Mouse (Mus musculus) urinary bladder, adult 18-20 months (tissue): ENCODE data around the gene Snx15.
A peak's percentile ranks its signal among the peaks of the same experiment; 100 is the strongest.
"Not testable (repeated sequence)": the region's sequence is repeated elsewhere in the genome, so short reads cannot be mapped to it uniquely, and the experiment has no call there.

Experiments used
- DNase-seq, 2 experiments: peaks; one replicate each; pipeline ENCODE4 v3.0.0; 2022; ENCODE audit warnings: low spot score in 2 of 2, mixed read lengths in 2 of 2

The Snx15 gene

DNA sequence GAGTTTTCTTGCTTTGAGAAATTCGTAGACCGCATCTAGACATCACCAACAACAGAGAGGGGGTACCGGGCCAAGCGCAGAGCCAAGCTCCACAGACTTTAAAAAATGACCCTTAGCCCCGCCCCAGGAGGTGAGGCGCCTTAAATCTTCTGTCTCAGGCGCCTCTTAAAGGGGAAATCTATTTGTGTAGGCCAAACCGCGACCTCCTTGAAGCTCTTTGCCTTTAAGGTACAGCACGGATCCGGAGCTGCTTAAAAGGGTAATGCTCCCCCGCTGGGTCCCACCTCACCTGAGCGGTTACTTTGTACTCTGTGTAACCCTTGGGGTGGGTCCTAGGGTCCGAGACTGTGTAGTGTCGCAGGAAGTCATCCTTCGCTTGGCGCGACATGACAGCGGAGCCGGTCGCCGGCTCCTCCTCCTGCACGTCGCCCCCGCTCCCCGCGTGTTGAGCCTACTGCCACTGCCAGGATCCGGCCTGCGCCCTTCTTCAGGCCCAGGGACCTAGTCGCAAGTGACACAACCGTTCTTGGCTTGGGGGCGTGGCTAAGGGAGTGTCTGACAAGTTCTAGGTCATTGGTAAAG lies at the start of gene Snx15:
Gene Snx15 (minus strand): TSS at position 545 of the 582 bp plus-strand sequence.
- peak; percentile 92 to 93 for DNase-seq

DNA sequence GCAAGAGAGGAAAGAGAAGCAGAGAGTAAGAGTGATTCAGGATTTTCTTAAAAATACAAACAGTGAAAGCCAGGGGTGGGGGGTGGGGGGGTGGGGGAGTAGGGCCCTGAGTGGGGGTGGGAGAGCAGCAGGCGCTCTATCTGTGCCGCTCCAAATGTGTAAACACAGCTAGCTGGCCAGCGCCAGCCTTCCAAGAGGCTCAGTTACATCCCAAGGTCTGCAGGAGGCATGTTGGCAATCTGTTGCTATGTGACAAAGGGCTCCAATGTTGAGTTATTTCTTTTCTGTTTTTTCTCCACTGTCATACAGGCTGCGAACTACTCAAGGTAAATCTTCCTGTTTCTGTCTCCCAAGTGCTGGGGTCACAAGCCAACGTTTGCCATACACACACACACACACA lies 46.7 kb upstream of the Snx15 start:
- DNase-seq = no peak

GRCm38 (mm10) chr19:6171215-6171614 lies 43.1 kb upstream of the Snx15 start:
- DNase-seq = peak in 1 of 2 experiments; percentile 22

GRCm38 (mm10) chr19:6166750-6167149 lies 38.6 kb upstream of the Snx15 start:
- DNase-seq = no peak

GRCm38 (mm10) chr19:6163872-6164547 lies 35.9 kb upstream of the Snx15 start:
- peak in 1 of 2 experiments; percentile 43 for DNase-seq

DNA sequence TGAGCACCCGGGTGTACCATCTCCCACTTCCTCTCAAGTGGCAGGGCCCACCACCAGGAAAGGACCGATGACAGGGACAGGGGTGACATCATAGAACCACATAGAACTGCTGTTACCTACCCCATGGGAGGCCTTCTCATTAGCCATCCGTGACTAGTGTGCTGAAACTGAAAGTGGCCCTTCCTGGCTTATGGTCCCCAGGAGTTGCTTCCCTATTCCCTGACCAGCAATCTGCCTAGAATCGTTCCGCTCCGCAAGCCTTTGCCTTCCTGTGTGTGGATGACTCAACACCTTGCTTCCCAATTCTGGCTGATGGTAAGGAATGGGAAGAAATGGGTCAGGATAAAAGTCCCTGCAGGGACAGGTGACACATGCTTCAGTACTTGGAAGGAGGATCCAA lies 29.1 kb upstream of the Snx15 start:
- DNase-seq = no peak

DNA sequence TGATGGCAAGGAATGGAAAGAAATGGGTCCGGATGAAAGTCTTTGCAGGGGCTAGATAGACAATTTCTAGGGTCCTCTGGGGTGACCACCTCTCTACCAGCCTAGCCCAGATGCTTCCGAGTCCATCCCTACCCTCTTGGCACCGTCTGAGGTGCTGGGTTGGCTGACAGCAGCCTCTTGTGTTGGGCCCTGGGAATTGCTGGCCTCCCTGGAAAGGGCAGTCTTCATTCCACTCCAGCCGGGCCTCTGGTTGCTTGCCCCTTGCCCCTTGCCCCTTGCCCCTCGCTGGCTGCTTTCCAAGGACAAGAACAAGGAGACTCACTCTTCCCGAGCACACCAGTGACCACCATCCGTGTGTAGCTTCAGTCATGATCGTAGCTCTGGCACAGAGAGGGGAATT lies 28.3 kb upstream of the Snx15 start:
- no peak for DNase-seq

GRCm38 (mm10) chr19:6155174-6155573 lies 27.1 kb upstream of the Snx15 start:
- DNase-seq = no peak

DNA sequence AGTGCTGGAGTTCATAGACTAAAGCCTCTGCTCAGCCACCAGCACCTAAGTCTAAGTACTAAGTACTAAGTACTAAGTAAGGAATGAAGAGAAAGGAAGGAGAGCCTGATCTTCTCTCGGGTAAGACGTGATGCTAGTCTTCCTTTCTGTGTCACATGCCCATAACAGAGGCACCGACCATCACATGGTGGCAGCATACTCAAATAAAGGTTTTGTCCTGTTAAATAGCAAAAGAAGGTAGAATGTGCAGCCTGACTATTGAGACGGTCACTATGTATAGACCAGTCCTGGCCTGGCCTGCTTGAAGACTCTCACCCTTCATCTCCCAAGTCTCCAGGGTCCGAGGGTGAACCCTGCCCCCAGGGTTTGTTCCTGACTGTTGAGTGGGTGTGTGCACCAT lies 16.7 kb upstream of the Snx15 start:
- DNase-seq = no peak

DNA sequence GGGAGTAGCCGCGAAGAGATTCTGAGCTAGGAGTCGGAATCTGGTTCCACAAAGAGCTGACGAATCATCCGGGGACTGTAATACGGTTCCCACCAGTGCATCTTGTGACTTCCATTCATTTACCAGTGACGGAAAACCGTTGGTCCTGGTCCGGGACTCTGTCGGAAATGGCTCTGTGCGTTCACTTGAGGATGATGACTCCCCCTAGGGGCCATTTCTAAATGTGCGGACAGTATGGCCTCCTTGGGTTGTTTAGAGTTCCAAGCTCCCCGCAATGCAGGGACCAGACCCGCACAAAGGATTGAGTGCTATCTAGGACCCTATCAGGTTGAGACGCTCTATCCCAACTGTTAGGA lies 13.3 kb upstream of the Snx15 start, which contains the start of gene Arl2:
Gene Arl2 (minus strand): TSS at position 155 of the 356 bp plus-strand sequence.
- DNase-seq = peak in 1 of 2 experiments; percentile 57

DNA sequence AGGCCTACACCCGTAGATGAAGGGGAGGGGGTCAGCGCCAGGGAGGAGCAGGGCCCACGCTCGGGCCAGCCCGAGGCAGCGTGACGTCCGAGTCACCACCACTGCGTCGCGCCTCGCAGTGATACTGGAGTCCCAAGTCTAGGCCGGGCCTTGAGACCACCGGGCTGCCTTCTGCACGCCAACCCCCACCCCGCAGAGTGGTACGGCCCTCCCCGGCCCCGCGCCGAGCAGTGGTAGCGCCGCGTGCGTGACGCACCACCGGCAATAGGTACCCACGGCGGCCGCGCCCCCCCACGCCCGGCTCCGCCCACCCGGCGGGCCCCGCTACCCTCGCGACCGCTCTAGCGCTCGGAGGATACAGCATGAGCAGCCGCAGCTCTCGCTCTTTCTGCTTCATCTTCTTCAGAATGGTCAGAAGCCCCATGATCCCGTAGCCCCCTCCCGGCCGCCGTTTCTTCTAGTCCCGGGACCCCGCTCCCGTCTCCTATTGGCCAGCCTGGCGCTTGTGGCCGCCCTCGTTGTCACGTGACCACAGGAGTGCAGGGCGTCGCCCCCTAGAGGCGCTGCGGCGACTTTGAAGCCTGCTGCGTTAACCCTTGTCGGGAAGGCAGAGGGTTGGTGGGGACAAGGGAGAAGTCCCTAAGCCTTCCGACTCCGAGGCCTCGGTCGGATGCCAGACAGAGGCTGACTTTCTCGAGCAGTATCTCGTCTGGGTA lies 12.7 kb upstream of the Snx15 start, which contains the start of gene Batf2:
Gene Batf2 (plus strand): TSS at position 306 of the 716 bp plus-strand sequence.
- DNase-seq = peak; percentile 80 to 89

- DNase-seq = peak in 1 of 2 experiments; percentile 18
These were observed 12.2 kb upstream of the Snx15 start for GRCm38 (mm10) chr19:6140374-6140677.

DNA sequence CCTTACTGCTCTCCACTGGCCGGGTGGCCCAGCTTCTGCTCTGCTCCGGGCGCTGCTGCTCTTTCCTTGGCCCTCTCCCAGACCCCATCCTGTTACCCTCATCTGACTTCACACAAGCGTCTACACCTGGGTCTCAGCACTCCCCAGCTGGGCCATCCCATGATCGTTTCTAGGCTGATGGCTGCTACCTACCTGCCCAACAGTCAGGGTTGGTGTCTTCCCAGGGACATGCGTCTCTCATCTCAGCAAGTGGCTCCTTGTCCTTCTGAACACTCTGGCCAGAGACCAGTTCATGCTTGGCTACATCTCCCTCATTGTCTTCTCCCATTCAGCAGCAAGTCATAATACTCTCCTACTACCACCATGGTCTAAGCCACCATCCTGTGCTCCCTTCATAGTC lies 11.6 kb upstream of the Snx15 start:
- DNase-seq = no peak

DNA sequence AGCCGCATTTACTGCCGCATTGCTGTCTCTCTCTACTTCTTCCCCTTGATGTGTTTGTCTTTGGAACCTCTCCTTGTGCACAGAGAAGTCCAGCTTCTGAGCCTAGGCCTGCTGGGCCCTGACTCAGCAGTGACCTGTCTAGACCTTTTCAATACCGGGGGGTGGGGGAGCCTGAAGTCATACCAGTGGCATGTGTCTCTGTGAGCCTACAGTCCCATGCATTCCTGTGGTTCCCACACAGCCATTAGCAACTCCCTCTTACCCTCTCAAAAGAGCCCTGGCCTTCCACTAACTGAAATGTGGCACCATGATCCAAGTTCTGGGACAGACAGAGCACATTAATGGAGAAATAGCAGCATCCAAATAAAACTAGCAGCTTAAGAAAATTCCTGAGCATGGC lies 8.3 kb upstream of the Snx15 start:
- no peak for DNase-seq

DNA sequence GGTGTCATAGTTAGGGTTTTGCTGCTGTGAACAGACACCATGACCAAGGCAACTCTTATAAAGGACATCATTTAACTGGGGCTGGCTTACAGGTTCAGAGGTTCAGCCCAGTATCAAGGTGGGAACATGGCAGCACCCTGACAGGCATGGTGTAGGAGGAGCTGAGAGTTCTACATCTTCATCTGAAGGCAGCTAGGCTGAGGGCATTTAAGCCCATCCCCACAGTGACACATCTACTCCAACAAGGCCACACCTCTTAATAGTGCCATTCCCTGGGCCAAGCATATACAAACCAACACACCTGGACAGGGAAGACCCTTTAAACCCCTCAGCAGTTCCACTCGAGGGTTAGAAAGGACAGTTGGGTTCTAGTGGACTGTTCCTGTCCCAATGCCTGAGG lies 5.1 kb upstream of the Snx15 start:
- DNase-seq = not testable (repeated sequence)

DNA sequence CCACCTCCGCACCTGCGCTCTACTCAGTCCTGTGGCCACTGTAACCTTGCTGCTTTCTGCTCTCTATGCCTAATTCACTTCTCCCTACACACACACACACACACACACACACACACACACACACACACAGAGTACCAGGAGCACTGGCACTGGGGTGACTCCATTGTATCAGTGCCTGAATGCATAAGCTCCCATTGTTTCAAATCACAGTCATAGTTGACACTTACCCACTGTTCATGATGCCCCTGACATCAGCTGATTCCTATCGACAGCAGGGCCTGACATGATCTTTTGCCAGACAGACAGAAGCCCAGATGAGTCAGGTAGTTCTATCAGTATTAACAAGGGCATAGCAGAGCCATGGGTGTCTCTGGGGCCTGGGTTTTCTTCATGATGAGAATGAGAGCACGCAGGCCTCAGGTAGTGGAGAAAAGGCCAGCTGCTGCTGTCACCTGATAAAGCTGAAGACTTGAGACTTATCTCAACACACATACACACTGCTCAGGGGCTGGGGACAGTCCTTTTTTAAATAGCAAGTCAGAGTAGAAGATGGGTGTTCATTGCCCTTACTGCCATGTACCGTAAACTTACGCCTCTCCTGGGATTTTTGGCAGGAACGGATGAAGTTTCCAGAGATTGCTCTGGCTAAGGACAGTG lies 4.2 kb upstream of the Snx15 start:
- no peak for DNase-seq

DNA sequence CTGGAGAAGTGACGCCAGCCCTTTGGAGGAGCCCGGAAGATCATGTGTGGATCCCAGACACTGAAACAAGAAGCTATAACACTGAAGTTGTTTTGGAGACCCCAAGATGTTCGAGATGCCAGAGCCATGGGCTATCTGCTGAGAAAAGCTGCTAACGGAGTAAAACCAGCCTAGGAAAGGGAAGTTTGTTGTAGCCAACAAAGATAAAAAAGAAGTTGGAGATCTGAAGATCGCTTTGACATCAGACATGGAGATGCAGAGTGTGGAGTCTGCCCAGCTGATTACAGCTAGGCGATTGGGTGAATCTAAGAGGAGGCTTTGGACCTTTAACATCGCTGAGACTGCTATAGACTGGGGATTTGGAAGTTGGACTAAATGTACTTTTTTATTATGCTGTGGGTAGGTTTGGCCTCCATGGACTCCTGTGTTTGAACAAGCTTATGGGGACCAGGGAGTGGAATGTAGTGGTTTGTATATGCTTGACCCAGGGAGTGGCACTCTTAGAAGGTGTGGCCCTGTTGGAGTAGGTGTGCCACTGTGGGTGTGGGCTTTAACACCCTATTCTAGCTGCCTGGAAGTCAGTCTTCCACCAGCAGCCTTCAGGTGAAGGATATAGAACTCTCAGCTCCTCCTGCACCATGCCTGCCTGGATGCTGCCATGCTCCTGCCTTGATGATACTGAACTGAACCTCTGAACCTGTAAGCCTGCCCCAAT lies 2.5 kb upstream of the Snx15 start:
- DNase-seq = not testable (repeated sequence)

- DNase-seq = no peak
These were observed 1.1 kb downstream of the Snx15 start for GRCm38 (mm10) chr19:6126789-6127580.

DNA sequence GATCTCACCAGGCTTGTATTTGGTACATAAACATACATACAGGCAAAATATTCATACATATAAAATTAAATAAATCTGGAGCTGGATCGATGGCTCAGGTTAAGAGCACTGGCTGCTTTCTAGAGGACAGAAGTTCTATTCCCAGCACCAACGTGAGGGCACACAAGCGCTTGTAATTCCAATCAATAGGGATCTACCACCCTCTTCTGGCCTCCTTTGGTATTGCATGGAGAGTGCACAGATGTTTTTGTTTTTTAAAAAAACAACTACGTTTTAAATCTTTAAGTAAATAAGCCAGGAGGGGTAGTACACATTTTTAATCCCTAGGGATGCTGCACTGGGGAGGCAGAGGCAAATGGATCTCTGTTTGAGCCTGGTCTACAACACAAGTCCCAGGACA lies 1.8 kb downstream of the Snx15 start:
- no peak for DNase-seq

- no peak for DNase-seq
These were observed 3.2 kb downstream of the Snx15 start for GRCm38 (mm10) chr19:6124898-6125297.

GRCm38 (mm10) chr19:6123330-6123729 lies 4.8 kb downstream of the Snx15 start:
- no peak for DNase-seq
